Mouse (Mus musculus) adrenal gland, adult 18-20 months (tissue): Measurements from ENCODE around the gene Ccdc27. TPM values are rescaled to one million over a fixed set of nuclear protein-coding genes. Genes with fewer than 3 reads are reported as not detected.

Experiments
- DNase-seq, 2 experiments: peaks; one replicate each; pipeline ENCODE4 v3.0.0; 2021 to 2022; ENCODE audit warnings: low spot score in 2 of 2
- total RNA-seq, 2 experiments: library from RNA; stranded (reverse); gene quantifications; 1 replicate in 1 of 2; 2 replicates in 1 of 2; pipeline ENCODE4 v1.2.3; 2021

The Ccdc27 gene
- total RNA-seq, 2 experiments from 2014 or later = not detected

DNA sequence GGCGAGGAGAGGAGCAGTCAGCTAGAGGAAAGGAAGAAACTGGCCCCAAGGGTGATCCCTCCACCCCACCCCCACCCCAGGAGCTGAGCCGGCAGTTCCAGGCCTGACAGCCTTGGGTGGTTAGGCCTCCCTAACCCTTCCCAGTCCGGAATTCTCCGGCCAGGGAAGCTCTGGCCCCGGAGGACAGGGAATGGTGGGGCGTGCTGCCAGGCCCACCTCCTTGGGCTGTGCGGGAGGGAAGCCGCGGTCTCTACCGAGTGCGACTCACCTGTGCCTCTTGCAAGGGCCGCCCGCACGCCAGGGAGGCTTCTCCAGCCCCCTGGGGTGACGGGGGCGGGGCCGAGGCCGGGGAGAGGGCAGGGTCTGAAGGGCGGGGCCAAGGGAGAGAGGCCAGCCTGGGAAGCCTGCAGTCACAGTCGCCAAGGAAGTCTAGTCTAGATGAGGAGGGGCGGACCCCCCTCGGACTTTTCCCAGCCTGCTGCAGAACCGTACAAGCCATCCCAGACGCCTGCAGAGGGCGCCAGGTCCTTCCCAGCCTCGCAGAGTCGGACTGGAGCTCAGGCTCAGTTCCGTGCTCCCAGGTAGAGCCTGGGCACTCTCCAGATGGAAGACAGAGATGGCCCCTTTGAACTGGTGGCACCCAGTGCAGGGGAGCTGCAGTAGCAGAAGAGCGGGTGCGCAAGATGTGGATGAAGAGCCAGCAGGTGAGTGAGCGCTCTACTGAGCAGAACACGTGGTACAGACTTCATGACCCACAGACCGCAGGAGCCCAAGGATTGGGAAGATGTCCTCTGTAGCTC, 16.6 kb downstream of the Ccdc27 start, which contains the start of gene Smim1:
Gene Smim1, minus strand, starts transcription at position 590 of the 800 bp plus-strand sequence.
- peak; percentile 64 to 71 for DNase-seq

DNA sequence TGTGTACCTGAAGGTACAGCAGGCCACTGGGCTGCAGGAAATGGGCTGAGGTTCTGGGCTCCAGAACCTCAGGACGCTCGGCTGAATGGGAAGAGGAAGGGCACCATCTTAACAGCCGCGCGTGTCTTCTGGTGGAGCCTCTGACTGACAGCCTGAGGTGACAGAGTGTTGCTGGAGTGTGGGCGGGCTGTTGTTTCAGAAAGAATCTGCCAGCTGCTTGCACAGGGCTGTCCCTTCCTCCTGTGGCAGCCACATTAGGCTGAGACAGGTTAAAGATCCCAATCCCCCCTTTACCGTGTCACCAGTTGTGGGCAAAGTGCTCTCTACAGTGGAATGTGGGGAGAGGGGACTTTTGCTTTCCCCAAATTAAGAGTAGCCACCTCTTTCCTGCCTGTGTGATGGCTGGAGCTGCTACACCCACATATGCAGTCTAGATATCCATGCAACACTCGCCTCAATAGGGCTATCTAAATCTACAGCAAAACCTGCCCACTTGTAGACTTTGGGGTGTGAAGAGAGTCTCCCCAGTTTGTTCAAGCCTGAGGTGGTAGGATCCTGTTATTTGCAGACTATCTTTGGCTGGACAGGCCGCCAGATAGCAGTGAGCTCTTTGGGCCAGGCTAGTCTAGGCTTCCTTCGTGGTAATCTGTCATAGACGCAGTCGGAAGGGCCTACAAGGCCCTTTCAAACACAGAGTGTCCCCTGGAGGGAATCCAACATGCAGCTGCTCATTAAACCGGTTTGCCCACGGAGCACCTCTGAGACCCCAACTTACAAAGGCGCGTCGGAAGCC, 17.6 kb downstream of the Ccdc27 start:
- no peak for DNase-seq

DNA sequence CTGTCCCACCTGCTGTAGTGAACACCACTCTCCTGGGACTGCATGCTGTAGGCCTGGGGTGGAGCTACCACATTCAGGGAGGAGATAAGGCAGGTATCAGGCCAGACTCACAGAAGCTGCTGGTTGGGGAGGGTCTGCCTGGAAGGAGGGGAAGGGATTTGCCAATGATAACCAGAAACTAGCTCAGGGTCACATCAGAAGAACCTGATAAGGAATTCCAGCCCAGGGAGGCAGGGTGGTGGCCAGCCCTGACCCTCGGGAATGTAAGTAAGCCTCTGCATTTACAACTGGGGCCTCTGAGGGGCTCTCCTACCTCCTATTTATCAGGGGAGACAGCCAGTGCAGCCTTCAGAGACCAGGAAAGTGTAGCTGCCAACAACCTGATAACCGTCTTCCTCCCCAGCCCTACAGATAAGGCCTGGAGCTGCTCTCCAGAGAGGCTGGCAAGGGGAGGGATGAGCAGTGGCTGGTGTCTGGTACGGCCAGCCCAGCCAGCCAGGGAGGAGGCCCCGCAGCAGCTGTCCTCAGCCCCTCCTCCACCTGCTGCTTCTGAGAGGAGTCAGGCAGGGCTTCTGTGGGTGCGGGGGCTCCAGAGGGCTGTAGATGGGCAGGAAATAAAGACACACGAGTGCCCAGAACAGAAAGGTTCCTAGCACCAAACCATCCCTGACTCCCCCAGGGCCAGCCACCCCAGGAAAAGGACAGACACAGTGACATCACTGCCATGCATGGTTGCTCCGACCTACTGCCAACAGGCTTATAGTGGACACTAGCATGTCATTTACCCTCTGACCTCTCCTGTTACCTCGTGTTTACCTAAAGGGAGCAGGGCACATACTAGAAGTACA, 18.5 kb downstream of the Ccdc27 start:
- no peak for DNase-seq

DNA sequence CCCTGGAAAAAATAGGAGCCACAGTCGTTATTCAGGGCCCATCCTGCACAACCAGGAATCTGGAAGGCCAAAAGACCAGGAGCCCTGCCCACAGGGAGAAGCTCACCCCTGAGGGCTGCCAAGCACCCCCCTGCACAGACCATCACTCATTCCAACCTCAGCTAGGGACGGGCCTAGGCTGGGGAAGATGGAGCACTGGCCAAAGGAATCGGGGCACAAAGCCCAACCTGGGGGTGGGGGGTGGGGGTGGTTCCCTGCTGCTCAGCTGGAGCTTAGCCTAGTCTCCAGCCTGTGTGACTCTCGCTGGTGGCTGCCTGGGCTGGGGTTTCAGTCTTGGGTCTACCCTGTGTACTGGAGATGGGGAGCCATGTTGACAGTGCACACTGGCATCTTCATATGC, 19.6 kb downstream of the Ccdc27 start:
- no peak for DNase-seq

DNA sequence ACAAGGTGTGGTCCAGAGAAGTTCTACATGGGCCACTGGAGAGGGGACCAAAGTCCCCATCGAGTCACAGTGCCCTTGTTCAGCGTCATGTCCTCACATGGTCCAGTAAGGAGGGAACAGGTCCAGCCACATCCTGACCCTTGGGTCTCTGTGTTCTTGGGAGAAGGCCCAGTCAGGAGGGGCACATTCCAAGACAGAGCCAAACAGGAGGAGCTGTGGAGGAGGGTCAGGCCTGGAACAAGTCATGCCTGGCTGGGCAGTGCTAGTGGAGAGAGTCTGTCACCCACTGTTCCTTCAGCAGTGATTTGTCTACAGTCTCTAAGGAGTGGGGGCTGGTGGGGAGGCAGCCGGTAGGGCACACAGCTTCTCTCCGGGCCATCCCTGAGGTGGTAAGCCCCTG, 20.1 kb downstream of the Ccdc27 start:
- DNase-seq = no peak

DNA sequence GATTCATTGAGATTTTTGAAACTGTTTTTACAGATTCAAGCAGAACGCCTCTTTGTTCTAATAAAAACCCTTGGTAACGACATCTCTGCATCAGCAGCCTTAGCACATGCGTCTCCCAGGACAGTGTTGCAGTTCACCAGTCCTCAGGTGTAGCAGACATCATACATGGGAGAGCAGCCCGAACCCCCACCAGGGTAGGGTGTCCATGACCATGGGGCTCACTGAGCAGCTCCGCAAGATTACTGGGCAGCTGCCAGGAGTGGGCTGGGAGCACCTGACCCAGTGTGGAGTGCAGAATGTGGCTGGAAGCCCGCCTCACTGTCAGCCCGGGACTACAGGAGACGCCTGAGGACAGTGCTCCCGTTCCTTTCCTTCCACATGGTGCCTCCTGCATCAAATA, 21.0 kb downstream of the Ccdc27 start:
- DNase-seq = no peak

DNA sequence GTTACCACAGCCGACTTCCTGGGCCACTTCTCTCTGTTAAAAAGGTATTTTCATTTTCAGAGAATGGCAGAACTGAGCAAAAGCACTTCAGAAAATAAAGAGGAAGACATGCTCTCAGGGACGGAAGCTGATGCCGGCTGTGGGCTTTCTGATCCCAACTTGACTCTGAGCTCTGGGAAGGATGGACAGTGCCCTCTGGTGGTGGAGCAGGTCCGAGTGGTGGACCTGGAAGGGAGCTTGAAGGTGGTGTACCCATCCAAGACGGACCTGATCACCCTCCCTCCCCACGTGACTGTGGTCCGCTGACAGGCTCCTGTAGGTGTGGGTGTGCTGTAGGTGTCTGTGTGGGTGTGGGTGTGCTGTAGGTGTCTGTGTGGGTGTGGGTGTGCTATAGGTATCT, 22.9 kb downstream of the Ccdc27 start:
- peak; percentile 41 to 49 for DNase-seq

DNA sequence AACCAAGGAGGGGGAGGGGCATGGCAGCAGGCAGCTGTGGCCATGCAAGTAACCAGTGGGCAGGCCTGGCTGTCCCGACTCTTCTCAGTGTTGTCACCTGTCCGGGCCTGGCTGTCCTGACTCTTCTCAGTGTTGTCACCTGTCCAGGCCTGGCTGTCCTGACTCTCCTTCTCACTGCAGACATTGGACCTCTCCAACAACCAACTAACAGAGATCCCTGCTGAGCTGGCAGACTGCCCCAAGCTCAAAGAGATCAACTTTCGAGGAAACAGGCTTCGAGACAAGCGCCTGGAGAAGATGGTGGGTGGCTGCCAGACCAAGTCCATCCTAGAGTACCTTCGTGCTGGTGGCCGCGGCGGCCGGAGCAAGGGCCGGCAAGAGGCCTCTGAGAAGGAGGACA, 27.0 kb downstream of the Ccdc27 start:
- no peak for DNase-seq

DNA sequence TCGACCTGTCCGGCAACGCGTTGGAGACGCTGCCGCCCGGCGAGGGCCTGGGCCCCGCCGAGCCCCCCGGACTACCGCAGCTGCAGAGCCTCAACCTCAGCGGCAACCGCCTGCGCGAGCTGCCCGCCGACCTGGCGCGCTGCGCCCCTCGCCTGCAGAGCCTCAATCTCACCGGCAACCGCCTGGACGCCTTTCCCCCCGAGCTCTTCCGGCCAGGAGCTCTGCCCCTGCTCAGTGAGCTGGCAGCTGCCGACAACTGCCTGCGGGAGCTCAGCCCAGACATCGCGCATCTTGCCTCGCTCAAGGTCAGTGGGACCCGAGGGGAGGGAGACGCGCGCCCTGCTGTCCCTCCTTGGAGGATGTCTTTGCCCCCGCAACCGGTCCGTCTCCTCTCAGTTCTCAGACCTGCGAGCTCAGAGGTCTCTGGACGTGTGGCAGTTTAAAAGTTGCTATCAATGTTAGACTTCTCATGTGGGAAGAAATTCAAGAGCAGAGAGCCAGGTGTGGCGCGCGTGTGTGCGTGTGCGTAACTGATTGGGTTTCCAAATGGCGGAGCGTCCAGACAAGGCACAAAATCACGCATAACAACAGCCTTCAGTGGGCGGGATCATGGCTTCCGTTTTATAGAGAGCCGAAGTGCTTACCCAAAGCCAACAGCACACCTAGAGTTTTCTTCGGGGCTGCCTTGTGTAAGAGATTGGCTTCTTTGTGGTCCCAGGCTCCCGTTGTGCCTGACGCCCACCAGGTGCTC, 30.2 kb downstream of the Ccdc27 start:
- peak in 1 of 2 experiments; percentile 15 for DNase-seq

DNA sequence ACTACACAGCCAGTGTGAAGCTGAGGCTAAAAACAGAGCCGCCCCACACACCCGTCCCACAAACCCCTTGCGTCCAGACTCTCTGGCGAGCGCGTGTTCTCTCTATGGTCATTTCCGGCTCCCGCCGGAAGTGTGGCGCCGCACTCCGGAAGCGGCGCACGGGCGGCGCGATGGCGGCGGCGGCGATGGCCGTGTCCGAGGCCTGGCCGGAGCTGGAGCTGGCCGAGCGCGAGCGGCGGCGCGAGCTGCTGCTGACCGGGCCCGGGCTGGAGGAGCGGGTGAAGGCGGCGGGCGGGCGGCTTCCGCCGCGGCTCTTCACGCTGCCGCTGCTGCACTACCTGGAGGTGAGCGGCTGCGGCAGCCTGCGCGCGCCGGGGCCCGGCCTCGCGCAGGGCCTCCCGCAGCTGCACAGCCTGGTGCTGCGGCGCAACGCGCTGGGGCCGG, 30.8 kb downstream of the Ccdc27 start, which contains the start of gene Lrrc47:
Gene Lrrc47, plus strand, starts transcription at position 86 of the 444 bp plus-strand sequence.
- DNase-seq = peak; percentile 73 to 77

DNA sequence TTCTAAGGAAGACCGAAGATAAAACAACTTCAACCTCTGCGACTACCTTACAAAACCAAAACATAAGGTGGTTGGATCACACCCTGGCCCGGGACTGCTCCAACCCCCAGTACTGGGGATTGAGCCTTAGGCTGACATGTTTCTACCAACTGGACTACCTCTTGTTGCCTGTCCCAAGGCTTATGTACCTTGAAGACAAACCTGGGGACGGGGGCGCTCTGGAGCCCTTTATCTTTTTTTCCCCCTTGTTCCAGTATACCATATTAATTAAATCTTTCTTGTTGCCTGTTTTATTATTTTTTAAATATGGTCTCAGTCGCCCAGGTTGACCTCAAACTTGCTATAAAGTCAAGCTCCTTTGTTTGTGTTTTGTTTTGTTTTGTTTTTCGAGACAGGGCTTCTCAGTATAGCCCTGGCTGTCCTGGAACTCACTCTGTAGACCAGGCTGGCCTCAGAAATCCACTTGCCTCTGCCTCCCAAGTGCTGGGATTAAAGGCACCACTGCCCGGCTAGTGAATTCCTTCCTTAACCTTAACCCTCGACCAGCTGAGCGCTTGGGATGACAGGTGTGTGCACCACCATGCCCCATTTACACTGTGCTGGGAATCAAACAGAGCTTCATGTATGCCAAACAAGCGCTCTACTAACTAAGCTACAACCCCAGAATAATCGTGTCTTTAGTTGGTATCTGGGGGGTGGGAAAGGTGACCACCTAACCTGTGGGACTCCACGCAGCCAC, 31.4 kb downstream of the Ccdc27 start:
- no peak for DNase-seq

DNA sequence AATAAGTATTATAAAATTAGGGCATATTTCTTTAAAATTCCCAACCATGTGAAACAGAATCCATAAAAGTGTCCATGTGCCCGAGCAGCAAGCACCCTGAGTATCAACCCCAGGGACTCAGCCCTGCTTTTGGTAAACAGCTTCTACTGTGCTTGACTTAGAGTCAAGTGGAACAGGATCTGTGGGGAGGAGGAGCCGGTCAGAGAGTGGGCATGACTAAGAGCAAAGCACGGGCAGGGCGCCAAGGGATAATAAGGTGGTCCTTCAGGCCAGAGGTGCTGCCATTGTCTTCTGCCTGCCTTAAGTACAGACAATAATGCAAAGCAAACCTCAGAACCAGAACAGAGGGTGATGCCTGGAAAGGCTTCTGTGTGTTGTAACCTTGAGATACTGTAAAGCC, 34.7 kb downstream of the Ccdc27 start:
- DNase-seq = no peak

DNA sequence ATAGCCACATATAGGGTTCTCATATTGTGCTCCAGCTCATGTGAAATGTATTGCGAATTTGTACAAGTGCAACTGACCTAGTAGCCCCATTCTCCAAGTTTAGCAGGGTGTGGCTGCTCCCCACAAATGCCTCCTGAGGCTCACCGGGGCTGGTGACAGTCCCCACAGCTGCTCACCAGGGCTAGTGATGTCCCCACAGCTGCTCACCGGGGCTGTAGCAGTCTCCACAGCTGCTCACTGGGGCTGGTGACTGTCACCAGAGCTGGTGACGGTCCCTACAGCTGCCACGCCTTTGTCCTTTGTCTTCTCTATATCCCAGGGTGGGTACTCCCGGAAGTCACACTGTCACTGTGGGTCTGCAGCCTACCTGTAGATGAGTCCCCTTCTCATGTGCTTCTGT, 36.2 kb downstream of the Ccdc27 start:
- no peak for DNase-seq

DNA sequence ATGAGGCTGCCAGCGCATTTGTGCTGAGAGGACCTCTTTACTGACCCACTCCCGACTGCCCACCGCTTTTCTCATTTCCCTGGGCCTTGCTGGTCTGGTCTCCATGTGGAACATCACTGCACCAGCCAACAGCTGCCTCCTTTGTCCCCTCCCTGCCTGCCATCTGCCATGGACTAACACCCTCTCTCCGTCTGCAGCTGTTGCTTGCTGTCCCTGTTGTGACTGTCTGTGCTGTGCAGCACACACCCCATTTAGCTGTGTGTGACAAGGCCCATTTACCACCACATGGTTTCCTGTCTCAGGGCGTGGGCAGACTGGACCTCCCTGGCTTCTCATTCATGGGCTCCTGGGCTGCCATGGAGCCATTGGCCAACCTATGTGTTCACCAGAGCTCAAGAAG, 37.0 kb downstream of the Ccdc27 start:
- DNase-seq = no peak

DNA sequence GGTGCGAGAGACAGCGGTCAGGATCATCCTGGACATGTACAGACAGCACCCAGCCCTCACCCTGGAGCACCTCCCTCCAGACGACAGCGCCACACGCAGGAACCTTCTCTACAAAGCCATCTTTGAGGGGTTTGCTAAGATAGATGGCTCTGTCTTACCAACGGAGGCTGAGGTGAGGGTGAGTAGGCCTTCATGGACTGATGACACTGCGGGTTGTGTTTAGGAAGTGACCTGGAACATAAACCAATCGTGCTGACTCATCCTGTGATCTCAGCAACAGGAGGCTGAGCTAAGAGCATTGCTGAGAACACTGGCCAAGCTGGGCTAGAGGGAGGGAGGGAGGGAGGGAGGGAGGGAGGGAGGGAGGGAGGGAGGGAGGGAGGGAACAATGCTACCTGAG, 49.0 kb downstream of the Ccdc27 start:
- no peak for DNase-seq

DNA sequence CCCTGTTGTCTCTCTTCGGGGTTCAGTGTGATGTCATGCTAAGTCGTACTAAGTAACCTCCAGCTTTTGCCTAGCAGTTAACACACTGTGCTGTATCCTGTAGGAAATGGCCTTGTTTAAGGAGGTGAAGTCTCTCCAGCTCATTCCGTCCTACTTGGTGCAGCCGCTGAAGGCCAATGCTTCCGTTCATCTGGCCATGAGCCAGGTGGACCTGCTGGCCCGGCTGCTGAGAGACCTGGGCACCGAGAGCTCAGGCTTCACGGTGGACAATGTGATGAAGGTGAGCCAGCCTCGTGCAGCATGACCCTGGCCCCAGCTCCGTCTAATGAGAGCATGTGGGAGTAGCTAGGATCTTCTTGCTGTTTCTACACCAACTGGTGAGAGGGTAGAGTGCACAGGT, 49.8 kb downstream of the Ccdc27 start:
- no peak for DNase-seq

DNA sequence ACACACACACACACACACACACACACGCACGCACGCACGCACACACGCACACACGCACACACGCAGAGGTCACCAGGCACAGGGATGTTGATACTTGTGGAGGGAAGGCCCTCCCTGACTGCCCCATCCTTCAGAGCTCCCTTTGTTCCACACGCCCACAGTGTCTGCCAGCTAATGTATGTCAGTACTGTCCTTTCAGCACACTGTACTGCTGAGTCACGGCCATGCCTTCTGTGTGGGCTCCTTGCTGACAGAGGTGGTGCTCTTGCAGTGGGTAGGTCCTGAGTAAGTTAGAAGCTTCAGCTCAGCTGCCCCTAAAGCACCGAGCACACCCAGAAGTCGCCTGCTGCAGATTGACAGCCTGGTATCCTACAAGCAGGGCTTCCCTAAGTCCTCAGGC, 62.0 kb downstream of the Ccdc27 start:
- no peak for DNase-seq

DNA sequence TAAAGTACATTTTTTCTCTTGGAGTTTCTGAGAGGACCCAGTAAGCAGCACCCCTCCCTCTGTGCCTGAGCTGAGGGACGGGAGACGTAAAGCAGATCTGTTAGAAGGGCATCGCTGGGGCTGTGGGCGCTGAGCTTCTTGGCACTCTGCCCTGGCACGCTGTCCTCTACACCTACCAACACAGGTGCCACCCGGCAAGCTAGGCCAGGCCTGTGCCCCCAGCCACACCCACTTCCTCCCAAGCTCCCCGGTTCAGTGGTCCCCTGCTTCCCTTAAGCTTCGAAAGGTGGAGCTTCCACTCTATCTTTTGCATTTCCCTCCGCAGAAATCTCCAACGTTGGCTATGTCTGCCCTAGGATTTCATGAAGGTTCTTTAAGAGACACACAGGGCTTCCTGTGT, 63.2 kb downstream of the Ccdc27 start:
- DNase-seq = no peak
